Comparison of ENCODE assay signal across 9 mouse cellular contexts in the genomic region with DNA sequence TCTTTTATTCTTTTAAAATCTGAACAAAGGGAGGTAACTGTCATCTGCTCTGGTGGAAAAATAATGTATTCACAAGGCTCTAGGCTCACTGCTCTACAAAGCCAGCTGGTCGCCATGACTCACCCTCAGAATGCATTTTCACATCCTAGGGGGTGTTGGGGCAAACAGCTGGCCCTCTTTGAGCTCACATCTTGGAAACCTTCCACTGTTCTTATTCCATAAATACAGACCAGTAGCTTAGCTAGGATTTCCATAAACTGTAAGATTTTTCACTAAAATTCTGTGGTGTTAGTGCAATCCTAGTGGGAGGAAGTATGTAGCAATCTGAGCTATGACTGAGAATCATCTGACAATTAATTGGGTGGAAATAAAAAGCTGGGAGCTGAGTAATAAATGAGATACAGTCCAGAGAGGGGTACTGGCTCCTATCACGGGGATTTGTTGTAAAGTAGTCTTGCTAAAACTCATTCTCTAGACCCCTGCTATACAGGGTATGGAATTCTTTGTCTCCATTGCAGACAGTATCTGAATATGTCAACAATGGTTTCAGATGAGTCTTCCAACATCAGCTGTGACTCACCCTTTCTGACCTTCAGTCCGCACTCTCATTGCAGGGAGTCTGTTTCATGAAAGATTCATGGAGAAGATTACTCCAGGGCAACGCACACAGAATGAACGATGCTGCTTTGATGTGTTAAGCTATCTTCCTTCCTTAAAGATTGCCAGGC.
DNase-seq lines count a peak whose midpoint lies in the region; ATAC-seq lines count a peak whose summit lies in the region.
"Had no signal": no experiment of that assay in that cellular context is flagged by ENCODE, and none has a peak within 500 bp of the region (broad histone marks: within the 10 kb centered on the region; RNA-seq: fewer than 3 reads in every experiment).

No protein-coding gene starts in this region.

- H3K36me3 ChIP-seq in hindbrain, embryonic 11.5 days (ENCODE audit: control insufficient read depth, insufficient read depth, low read length), result no peaks in the 10 kb centered on the region
- no peaks in the 10 kb centered on the region for H3K36me3 ChIP-seq in midbrain, embryonic 10.5 days

- 40% methylated on average over 5 of the region's 5 CpGs for WGBS in hindbrain, embryonic 11.5 days
- 47% methylated on average over 5 of the region's 5 CpGs for WGBS in midbrain, embryonic 10.5 days

- no peak overlapping the region for H3K4me3 ChIP-seq in hindbrain, embryonic 11.5 days (ENCODE audit: low read depth, low read length)
- H3K4me3 ChIP-seq in midbrain, embryonic 10.5 days, result no peak overlapping the region

- H3K27ac ChIP-seq in hindbrain, embryonic 11.5 days (ENCODE audit: low read depth, low read length), result peak overlapping the region; percentile 31; the same call in 1 of the 2 replicates
- peak overlapping the region; percentile 74 for H3K27ac ChIP-seq in midbrain, embryonic 10.5 days (replicated peaks)

- no peaks in the 10 kb centered on the region for H3K4me1 ChIP-seq in hindbrain, embryonic 11.5 days (replicated peaks; ENCODE audit: control insufficient read depth, insufficient read depth, low read length)
- peaks cover 12% of the 10 kb centered on the region for H3K4me1 ChIP-seq in midbrain, embryonic 10.5 days

- intact Hi-C loops in heart, postnatal 25 days (cut with DNase I), result no loop called here

- H3K4me2 ChIP-seq in hindbrain, embryonic 11.5 days (replicated peaks; ENCODE audit: low read depth, low read length), result no peak overlapping the region

- ATAC-seq in hindbrain, embryonic 11.5 days (ENCODE audit: low FRiP score), result peak; percentile 74

- H3K27me3 ChIP-seq in hindbrain, embryonic 11.5 days (ENCODE audit: control insufficient read depth, insufficient read depth, low read length), result no peaks in the 10 kb centered on the region
- no peaks in the 10 kb centered on the region for H3K27me3 ChIP-seq in midbrain, embryonic 10.5 days (ENCODE audit: low read depth, poor library complexity, severe bottlenecking)

- peak; percentile 56 to 61 for DNase-seq in heart, adult 9 months (ENCODE audit: low spot score in 2 of 2)
- no peak for DNase-seq in heart, postnatal 25 days (ENCODE audit: low spot score)
- DNase-seq in adipocyte (ENCODE audit: low spot score), result peak; percentile 62
- DNase-seq in hindbrain, embryonic 11.5 days (ENCODE audit: low spot score), result peak; percentile 20
- no peak for DNase-seq in midbrain, embryonic 10.5 days (ENCODE audit: low spot score)
- DNase-seq in MN1 (ENCODE audit: low spot score), result no peak
- no peak for DNase-seq in thymus, postnatal 14 days
- DNase-seq in kidney, postnatal 10 days, result no peak
- DNase-seq: kidney, postnatal 14 days had no signal

- no peak overlapping the region for H3K9ac ChIP-seq in hindbrain, embryonic 11.5 days (ENCODE audit: low read depth, low read length)

- H3K9me3 ChIP-seq in hindbrain, embryonic 11.5 days (ENCODE audit: control insufficient read depth, low read length), result no peaks in the 10 kb centered on the region
- no peaks in the 10 kb centered on the region for H3K9me3 ChIP-seq in midbrain, embryonic 10.5 days (replicated peaks)

Comparison
In these comparisons a context has a peak if more than half of its experiments do, and no peak if none do; other contexts are left out.
1. DNase-seq: peak in heart, adult 9 months (2 of 2), adipocyte (single experiment) and hindbrain, embryonic 11.5 days (single experiment); none in heart, postnatal 25 days (single experiment), midbrain, embryonic 10.5 days (single experiment), MN1 (single experiment), thymus, postnatal 14 days (single experiment) and kidney, postnatal 10 days (single experiment).